Mouse (Mus musculus): ENCODE measurements around the gene Nkiras2.

GRCm38 (mm10) chr11:100571202-100571567 is 47.9 kb upstream of the Nkiras2 start:
- TF ChIP-seq EP300 (IDR thresholded peaks at IDR 0.05) = no peak
- no peak for TF ChIP-seq CTCF (IDR thresholded peaks at IDR 0.05)

All from lung, postnatal 0 days (tissue).